Mouse (Mus musculus) thymus, postnatal 14 days (tissue): ENCODE data around the gene Cdt1.
A peak's percentile ranks its signal among the peaks of the same experiment; 100 is the strongest.
"Not testable (repeated sequence)": the region's sequence is repeated elsewhere in the genome, so short reads cannot be mapped to it uniquely, and the experiment has no call there.

ENCODE experiments used
- DNase-seq: peaks from one replicate; pipeline ENCODE4 v3.0.0; 2021

The Cdt1 gene

DNA sequence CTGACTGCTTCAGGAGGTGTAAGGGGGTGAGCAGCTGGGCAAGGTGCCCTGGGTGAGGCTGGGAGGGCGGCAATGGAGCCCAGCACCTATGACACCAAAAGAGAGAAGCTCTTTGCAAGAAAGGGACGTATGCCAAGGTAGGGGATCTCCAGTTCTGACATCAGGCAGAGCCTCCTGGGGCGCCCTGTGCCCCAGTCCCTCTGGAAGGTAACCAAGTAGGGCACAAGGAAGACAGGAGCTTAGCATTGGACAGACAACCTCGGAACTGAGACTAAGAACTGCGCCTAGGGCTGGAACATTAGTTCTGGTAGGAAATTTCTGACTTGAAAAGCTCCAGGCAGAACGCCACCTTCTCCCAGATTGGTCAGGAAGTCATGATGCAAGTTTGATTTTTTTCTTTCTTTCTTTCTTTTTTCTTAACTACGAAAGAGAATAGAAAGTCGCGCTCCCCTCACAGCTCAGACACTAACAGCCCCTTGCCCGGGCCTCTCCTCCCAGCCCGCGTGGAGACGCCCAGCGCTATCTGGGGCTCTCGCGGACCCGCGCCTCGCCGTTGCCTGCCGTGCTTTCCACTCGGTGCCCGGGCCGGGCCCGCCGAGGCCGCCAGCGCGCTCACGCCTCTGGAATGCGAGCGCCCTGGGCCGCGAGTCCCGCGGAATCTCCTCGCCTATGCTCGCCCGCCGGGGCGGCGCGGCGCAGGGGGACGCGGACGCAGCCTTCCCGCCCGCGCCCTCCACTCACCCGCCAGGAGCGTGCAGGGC, 17.4 kb upstream of the Cdt1 start:
- peak; percentile 57 for DNase-seq

DNA sequence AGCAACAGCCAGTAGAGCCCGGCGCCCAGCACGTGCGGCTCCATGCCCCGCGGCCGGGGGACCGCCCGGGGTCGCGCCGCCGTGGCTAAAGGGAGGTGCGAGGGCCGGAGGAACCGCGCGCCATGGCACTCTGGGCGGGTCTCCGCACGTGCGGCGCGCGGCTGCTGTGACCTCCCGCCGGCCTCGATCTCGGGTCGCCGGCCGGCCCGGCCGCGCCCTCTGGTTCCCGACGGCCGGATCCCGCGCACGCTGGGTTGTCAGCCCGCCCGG, 16.9 kb upstream of the Cdt1 start:
- no peak for DNase-seq

DNA sequence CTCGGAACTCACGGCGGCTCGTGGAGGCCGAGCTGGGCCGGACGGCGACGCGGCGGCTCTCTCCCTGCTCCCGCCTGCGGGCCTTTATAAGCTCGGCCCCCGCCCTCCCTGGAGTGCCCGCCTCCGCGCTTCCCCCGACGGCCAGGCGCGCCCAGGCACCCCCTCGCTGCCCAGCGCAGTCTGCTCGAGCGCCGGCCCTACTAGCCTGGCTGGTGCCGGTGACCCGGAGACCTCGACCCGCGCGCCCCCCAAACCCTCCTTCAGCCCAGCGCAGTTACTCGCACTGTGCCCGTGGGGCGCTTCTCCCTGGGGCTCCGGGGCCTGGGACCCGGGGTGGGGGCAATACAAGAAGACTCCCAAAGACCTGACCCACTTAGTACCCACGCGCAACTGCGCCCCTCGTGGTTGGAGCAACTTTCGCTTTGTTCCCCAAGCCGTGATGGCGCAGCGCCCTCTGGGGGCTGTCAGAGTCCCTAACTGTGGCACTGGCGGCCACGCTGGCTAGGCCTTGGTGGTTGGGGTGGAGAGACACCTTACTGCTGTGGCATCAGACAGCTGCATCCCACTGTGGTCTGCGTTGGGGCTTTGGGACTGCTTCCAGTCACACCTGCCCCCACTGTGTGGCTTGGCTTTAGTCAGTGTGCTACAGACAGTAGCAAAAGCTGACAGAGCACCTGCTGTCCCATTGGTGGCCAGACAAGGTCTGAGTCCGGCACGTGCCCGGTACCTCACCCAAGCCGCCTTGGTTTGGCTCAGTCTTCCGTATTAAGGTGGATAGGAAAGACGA, 16.4 kb upstream of the Cdt1 start, which contains the start of gene Piezo1:
Gene Piezo1 (minus strand): TSS at position 65 of the 787 bp plus-strand sequence.
- peak; percentile 95 for DNase-seq

DNA sequence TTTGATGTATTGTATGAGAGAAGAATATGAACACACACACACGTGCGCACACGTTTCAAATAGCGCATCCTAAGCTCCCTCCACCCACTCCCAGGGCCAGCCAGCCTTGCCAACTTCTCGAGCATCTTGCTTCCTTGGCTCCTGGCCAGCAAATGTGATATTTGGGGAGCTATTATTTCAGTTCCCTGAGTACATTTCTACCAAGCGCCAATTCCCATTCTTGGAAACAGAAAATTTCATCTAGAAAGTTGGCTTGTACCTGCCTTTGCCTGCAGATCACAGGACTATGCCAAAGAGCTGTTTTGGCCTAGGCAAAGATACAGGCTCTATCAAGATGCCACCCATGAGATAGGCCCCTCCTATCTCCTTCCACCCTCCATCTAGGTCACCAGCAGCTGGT, 13.0 kb upstream of the Cdt1 start:
- no peak for DNase-seq

DNA sequence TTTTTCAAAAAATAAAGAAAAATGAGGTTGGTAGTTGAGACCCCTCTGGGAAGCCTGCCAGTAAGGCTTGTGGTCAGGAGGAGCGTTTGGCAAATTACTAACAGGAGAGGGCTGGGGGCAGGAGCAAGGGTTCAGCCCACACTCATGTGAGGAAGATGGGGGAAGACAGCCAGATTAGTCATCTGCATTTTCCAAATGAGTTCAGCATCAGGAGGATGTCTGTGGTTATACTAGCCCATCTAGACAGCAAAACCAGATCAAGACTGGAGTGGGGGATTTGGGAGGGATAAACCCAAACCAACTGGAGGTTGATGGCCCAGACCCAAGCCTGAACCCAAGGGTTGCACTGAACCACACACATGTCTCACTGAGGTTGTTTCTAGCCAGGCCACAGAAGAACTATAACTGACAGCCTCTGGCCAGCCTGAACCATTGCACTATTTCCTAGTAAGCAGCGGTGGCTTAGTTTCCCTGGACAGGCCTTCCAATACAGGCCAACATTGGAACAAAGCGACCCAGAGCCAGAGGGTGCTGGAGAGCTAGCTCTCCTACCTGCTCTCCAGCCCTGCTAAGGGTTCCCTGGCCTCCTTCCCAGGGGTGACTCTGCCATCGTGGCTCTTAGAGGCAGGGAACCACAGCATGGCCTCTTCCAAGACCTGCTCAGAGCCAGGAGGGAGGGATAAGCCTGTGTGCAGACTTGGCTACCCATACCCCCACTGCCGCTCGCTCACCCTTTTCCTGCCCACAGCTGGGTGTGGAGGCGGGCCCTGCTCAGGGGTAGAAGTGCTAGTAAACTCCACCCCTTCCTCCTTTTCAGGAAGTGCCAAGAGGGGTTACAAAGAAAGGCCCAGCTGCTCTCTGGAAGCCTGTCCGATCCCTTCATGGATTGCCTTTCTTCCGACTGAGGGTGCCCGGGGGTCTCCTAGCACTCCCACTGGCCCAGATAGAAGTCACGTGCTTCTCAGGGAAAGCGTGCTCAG, 11.5 kb upstream of the Cdt1 start:
- DNase-seq, result peak; percentile 92

DNA sequence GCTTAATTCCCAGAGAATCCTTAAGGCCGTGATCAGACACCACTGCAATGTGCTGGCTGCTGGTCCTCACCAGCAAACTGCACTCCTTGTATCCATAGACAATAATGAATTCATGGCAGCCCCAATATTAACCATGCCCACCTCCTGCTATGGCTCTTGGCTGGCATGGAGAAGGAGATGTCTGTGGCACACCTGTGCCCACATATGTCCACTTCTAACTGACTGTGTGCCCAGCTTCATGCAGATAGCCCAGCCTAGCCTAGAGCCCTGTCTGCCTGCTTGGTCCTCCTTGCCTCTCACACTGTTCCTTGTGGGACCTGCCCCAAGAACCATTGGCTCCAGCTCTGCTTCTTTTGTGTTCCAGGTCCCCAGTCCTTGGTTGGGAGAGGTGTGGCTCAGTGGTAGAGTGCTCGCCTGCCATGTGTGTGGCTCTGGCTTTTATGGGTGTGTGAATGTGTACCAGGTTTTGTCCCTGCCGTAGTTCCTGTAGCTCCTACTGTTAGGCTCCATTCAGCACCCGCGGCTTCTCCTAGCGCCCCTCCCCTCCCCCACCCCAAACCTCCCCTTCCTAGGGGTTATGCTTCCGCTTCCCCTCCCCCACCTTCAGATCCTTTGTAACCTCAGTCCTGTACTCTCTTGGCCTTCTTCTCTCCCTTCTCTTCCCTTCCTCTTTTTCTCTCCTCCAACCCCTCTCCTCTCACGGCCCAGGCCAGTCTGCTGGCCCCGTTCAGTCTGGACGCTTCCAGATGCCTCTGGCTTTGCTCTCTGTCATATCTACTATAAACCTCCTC, 10.4 kb upstream of the Cdt1 start:
- peak; percentile 58 for DNase-seq

DNA sequence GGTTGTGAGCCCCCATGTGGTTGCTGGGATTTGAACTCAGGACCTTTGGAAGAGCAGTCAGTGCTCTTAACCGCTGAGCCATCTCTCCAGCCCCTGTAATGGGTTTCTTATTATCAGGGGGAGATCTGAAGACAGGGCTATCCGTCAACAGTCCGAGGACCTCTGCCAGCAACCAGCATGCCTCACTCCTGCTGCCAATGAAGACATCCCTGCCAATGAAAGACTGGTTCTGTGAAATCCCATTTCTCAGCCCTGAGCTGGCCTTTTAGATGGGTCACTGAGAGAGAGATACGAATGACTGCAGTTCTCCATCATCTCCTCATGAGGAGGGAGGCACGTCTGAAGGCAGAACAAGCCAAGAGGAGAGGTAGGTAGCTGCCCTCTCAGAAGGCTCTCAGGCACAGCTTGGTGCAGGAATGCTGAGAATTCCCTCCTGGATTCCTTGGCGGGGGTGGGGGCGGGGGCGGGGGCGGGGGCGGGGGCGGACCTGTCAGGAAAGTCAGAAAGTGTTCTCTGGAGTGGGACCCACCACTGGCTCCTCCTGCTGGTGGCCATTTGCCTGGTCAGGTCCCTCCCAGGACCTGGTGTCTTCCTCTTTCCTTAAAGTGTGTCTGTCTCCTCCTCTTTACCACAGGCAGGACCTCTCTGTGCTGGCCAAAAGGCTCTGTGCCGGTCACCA, 9.0 kb upstream of the Cdt1 start:
- DNase-seq, result no peak

DNA sequence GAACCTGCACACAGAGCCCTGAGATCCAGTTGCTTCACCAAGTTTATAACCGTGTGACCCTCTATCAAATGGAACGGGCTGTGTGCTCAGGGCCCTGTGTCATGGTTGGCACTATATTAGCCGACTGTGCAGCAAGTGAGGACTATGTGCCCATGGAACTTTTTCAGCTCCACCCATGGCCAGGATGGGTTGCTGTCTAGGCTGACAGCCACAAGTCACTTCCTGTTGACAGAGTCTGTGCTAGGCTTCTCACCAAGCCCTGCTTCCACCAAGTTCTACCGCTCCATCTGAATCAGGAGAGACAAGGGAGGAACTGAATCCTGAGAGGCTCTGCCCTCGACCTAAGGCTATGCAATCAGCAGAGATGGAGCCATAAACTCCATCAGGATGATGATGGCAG, 6.6 kb upstream of the Cdt1 start:
- peak; percentile 57 for DNase-seq

DNA sequence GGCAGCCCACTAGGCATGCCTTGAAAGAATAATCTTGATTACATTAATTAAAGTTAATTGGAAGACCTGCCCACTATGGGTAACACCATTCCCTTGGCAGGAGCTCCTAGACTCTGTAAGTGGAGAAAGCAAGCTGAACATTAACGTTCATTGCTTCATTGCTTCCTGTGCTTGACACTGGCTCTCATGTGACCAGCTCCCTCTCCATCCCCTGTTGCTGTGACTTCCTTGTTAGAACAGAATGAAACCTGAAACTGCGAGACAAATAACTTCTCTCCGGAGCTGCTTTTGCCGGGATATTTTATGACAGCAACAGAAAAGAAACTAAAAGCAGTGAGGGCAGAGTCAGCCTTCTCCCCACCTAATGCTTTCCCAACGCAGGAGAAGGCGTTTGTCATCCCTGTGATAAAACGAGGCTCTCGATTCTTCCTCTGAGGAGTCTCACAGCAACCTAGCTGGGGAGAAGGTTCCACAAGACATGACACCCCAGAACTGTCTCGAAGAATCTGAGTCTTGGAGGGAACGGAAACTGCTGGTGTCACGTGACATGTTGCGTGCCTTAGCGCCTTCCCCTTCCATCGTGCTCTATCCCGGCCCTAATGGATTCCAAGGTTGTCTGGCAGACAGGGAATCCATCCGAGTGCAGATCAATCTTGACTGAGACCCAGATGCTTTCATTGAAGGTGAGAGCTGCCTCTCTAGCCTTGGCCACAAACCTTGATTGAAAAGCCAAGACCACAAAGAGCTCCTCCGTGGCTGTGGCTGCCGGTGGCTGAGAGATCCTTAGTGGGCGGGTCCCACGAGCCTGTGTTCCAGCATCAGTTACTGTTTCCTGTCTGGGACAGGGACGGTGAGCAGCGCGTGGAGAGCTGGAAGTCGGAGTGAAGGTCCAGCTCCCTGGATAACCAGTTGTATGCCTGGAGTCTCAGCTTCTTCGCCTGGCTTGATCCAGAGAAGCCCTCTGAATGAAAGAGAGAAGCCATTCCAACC, 3.2 kb upstream of the Cdt1 start:
- no peak for DNase-seq

DNA sequence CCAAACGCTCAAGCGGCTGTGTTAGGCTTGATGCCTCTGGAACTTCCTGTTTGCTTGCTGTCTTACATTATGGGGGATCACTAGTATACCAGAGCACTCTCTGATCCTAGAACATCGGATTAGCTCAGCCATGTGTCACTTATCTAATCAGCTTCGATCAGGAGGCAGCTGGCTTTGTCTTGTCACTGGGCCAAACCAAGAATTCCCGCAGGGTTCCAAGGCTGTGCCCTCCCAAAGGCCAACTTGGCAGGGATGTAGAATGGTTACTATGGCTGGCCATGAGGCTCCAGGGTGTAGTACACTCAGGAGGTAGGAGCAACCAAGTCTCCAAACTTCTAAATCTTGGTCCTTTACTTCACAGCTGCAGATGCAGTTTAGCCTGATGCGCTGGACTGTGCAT, 1.0 kb upstream of the Cdt1 start:
- DNase-seq, result peak; percentile 15

DNA sequence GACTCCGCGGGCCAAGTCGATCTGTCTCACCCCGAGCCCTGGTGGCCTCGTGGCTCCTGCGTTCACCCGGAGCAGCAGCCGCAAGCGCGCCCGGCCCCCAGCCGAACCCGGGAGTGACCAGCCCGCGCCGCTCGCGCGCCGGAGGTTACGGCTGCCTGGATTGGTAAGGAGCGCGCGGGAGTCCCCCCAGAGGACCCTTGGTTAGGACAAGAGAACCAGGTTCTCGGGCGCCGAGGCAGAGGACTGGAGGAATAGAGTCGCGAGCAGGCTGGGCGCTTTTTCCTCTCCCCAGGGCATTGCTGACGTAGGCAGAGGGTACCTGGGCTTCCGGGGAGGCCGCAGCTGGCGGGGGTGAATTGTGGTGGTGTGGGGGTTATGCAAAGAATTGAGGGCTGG, 292 bp downstream of the Cdt1 start:
- DNase-seq, result peak; percentile 79

DNA sequence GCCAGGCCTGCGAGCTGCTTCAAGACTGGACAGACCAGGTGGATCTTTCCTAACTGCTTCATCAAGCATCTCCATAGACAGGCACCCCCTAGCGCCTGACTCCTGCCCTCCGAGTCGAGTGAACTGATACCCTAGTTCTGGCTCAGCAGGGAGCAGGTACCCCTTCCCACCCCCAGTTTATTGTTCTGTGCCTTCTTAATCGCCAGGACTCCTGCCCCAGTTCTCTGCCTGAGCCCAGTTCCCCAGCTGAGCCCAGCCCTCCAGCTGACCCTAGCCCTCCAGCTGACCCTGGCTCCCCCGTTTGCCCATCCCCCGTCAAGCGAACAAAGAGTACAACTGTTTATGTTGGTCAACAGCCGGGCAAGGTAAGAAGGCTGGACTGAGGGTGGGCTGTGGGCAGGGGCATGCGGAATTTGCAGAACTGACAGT, 1.1 kb downstream of the Cdt1 start:
- DNase-seq, result peak; percentile 64

DNA sequence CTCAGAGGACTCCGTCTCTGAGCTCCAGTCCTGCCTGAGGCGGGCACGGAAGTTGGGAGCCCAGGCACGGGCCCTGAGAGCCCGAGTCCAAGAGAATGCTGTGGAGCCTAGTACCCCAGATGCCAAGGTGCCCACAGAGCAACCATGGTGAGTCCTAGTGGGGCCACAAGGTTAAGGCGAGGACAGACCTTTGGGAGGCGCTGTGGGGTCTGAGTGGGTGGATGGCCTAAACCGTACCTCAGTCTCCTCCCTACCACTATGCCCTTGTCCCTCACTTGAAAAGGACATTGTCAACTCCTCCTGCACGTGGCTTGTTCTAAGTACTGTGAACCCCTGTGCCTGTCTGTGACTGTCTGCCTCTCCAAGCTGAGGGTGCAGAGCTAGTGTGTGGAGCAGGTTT, 1.5 kb downstream of the Cdt1 start:
- DNase-seq, result peak; percentile 30

DNA sequence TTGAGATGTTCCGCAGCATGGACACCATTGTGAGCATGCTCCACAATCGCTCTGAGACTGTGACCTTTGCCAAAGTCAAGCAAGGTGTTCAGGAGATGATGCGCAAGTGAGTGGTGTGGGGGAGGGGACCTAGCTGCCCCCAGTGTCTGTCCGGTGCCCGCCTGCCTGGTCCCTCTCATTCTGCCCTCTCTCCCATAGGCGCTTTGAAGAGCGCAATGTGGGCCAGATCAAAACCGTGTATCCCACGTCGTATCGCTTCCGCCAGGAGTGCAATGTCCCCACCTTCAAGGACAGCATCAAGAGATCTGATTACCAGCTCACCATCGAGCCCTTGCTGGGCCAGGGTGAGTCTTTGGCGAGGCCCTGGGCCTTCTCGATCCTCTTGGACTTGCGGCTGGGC, 2.2 kb downstream of the Cdt1 start:
- no peak for DNase-seq

DNA sequence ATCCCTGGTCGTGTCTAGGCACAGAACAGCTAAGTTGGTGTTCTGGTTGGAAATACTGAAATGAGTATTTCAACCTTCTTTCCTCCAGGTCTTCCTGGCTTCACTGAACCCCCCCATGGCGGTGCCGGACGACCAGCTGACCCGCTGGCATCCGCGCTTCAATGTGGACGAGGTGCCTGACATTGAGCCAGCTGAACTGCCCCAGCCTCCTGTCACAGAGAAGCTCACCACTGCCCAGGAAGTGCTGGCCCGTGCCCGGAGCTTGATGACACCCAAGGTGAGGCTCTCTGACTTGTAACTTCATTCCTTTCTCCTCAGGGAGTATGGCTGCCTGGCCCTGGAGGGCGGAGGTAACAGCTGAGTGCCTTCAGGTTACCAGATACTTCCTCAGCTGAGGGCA, 3.3 kb downstream of the Cdt1 start:
- no peak for DNase-seq

DNA sequence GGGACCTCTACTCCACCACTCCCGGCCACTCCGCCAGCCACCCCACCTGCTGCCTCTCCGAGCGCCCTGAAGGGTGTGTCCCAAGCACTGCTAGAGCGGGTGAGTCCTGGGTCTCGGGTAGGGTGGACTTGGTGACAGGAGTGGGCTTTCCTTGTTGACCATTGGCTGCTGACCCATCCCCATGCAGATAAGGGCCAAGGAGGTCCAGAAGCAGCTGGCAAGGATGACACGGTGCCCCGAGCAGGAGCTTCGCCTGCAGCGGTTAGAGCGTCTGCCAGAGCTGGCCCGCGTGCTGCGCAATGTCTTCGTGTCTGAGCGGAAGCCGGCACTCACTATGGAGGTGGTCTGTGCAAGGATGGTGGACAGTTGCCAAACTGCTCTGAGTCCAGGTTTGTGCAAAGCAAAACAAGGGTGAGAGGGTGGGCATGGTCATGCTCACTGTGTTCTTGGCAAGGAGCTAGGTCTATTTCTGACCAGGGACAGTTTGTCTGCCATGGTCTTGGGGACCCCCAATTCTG, 4.0 kb downstream of the Cdt1 start:
- no peak for DNase-seq

DNA sequence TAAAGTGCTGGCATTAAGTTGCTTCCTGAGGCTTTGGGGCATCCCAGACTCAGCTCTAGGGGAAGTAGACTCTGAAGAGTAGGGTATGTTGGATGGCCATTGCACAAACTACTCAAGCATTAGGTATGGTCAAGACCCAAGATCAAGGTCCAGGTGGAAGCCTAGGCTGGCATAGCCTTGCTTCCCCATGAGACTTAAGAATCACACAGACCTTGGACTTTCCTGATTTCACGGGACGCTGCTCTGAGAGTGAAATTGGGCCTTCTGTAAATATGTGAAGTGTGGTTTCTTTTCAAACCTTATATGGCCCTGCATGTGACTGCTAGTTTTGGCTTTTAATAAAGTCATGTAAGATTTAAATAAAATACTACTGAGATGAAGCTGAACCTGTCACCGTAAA, 4.9 kb downstream of the Cdt1 start:
- no peak for DNase-seq

DNA sequence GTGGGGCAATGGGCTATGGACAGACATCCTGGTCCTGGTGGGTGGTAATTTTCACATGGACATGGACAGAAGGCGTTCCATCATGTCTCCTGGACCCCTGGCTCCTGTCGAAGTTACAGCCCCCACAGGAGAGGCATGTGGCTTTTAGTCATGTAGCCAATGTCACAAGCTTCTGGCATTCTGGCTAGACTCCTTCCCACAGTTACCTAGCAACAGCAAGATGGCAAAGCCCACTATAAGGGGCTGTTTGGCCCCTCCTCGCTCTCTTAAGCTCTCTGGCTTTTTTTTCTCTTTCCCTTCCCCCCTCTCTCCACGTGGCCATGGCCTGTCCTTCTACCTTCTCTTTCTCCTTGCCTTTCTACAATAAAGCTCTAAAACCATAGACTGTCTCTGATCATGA, 5.4 kb downstream of the Cdt1 start:
- not testable (repeated sequence) for DNase-seq

DNA sequence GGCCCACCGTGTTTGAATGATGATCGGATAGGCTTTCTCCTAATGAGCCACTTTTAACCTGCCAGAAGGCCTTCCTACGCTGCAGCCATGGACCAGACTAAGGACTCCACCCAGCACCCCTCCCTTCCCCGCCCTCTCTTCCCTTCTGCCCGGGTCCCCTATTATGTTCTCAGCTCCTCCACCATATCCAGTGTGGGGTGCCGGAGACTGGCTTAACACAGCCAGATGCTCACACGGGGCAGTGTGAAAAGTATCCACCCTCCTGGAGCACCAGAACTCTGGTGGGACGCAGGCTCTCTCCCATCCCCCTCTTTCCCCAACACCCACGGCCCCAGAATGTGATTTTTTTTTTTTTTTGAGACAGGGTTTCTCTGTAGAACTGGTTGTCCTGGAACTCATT, 5.8 kb downstream of the Cdt1 start:
- DNase-seq, result no peak

DNA sequence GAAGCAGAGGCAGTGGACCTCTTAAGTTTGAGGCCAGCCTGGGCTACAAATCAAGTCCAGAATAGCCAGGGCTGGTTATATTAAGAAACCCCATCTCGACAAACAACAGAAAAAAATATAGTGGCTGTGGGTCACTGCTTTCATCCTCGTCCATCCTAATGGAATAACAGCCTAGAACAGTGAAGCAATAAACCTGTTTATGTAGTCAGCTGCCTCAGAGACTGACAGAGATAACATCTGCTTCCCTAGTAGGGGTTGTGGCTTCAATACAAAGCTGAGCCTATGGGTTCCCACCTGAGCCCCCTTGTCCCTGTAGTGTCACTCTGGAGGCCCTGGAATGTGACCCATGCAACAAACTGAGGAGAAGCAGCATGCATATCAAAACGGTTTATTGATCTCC, 6.4 kb downstream of the Cdt1 start:
- no peak for DNase-seq
